Mouse (Mus musculus) lung, embryonic 15.5 days (tissue): ENCODE results near the gene Tmub1. TPM values are rescaled to one million over a fixed set of nuclear protein-coding genes. Genes with fewer than 3 reads are reported as not detected.

Experiments used
- ATAC-seq: fragments of 200-750 bp; cut with Nextera tagmentation; 2 replicates; pipeline ENCODE4 v1.8.0; 2017; ENCODE audit warnings: moderate number of reproducible peaks, borderline replicate concordance; ENCODE audit not compliant: low FRiP score, low TSS enrichment; ENCODE audit errors: extremely low read depth
- H3K27ac ChIP-seq: fragments of 300-500 bp; sonication (generic); 2 replicates; pipeline ENCODE4 v1.5.1; 2015; ENCODE audit warnings: moderate library complexity, mild to moderate bottlenecking, inconsistent platforms
- H3K27me3 ChIP-seq: fragments of 300-500 bp; sonication (generic); 2 replicates; pipeline ENCODE4 v1.6.1; 2015; ENCODE audit warnings: inconsistent platforms
- H3K36me3 ChIP-seq: fragments of 300-500 bp; sonication (generic); 2 replicates; pipeline ENCODE4 v1.6.1; 2015; ENCODE audit warnings: inconsistent platforms
- H3K4me1 ChIP-seq: fragments of 300-500 bp; sonication (generic); 2 replicates; pipeline ENCODE4 v1.6.1; 2015; ENCODE audit warnings: inconsistent platforms
- H3K4me2 ChIP-seq: fragments of 300-500 bp; sonication (generic); 2 replicates; pipeline ENCODE4 v1.6.1; 2015; ENCODE audit warnings: inconsistent platforms, mild to moderate bottlenecking, moderate library complexity
- H3K4me3 ChIP-seq: fragments of 300-500 bp; sonication (generic); 2 replicates; pipeline ENCODE4 v1.5.1; 2015; ENCODE audit warnings: mild to moderate bottlenecking, inconsistent platforms
- H3K9ac ChIP-seq: fragments of 300-500 bp; sonication (generic); 2 replicates; pipeline ENCODE4 v1.6.1; 2015; ENCODE audit warnings: inconsistent platforms
- H3K9me3 ChIP-seq: fragments of 300-500 bp; sonication (generic); 2 replicates; pipeline ENCODE4 v1.6.1; 2016; ENCODE audit warnings: inconsistent platforms
- WGBS: fragments of 180-500 bp; shearing (Covaris S2); methylation state at CpG from one replicate; pipeline ENCODE4 v1.1.7; 2015; 5-methylcytosine and 5-hydroxymethylcytosine counted together
- polyA plus RNA-seq: library from polyadenylated mRNA; unstranded; fragments of >200 nt; fragmentation: Nextera tagmentation; extraction: Ambion mirVana; gene quantifications from 2 replicates; pipeline ENCODE4 v1.2.1, GENCODE M21; 2015

Tmub1 gene
- polyA plus RNA-seq, 1 experiment from 2014 or later: 18.7 TPM

GRCm38 (mm10) chr5:24417587-24417986 lies 30.1 kb downstream of the Tmub1 start:
- Histone ChIP-seq H3K4me1 (peaks cover 9% of the 10 kb centered on the region), H3K4me2 (no peak overlapping the region), H3K9ac (no peak overlapping the region), H3K36me3 (peaks cover 13% of the 10 kb centered on the region), H3K27ac (no peak overlapping the region), H3K27me3 (no peaks in the 10 kb centered on the region), H3K9me3 (no peaks in the 10 kb centered on the region), H3K4me3 (no peak overlapping the region)
- 84% methylated on average over 10 of the region's 10 CpGs for WGBS
- no peak for ATAC-seq

DNA sequence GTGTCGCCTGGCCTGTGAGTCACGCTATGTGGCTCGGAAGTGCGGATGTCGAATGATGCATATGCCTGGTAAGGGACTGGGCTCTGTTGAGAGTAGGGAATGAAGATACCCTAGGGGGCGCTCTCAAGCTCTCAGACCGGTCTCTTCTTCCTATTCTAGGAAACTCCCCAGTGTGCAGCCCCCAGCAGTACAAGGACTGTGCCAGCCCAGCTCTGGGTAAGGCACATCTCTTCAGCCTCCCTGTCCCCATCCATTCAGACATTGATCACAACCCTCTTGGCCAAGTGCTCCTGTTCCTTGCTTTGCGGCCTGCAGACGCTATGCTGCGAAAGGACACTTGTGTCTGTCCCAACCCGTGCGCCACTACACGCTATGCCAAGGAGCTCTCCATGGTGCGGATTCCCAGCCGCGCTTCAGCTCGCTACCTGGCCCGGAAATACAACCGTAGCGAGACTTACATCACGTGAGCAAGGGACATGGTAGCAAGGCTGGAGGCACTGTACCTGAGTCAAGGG lies 31.4 kb downstream of the Tmub1 start:
- Histone ChIP-seq H3K4me2 (no peak overlapping the region; the same call in 1 of the 2 replicates), H3K9ac (no peak overlapping the region)
- peak; percentile 73 for ATAC-seq

GRCm38 (mm10) chr5:24413938-24414337 lies 33.7 kb downstream of the Tmub1 start:
- H3K9ac ChIP-seq: no peak overlapping the region
- H3K36me3 ChIP-seq: peaks cover 1% of the 10 kb centered on the region; the same call in 1 of the 2 replicates
- H3K4me3 ChIP-seq: no peak overlapping the region
- no peak for ATAC-seq
- no peak overlapping the region for H3K4me2 ChIP-seq
- peaks cover 4% of the 10 kb centered on the region; the same call in 1 of the 2 replicates for H3K4me1 ChIP-seq
- H3K27me3 ChIP-seq: no peaks in the 10 kb centered on the region
- no peaks in the 10 kb centered on the region for H3K9me3 ChIP-seq
- H3K27ac ChIP-seq: no peak overlapping the region
- 71% methylated on average over 13 of the region's 13 CpGs for WGBS

More for the DNA sequence above, 31.4 kb downstream of the Tmub1 start:
- WGBS: 1% methylated on average over 21 of the region's 21 CpGs
- Histone ChIP-seq H3K27ac (no peak overlapping the region), H3K9me3 (no peaks in the 10 kb centered on the region), H3K36me3 (peaks cover 13% of the 10 kb centered on the region), H3K4me3 (no peak overlapping the region), H3K27me3 (no peaks in the 10 kb centered on the region), H3K4me1 (peaks cover 4% of the 10 kb centered on the region; the same call in 1 of the 2 replicates)

DNA sequence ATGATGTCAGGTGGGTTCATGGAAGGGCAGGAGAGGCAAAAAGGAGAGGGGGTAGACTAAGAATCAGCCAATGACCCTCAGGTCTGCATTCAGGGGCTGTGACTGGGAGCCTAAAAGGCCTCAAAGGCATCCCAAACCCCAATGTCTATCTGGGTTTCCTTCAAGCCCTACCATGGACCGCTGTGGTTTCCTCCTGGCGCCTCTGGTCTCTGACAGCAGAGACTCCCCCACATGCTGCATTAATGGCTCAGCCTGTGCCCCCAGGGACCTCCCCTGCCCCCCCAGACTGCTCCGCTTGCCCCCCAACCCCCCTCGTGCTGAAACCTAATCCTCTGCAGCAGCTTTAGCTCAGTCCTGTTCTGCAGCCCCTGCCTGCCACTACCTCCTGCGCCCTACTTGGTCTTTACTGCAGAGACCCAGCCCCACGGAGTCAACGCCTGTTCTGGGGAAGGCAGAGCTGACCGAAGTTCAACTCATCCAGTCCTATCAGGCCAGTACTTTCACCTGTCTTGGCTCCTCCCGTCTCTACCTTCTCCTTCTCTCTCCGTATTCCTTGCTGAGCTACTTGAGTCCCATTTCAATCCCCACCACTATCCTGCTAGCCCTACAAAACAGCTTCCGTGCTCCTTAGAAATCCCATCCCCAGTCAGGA lies 34.5 kb downstream of the Tmub1 start, which contains the start of gene Asic3:
TSS of gene Asic3 (plus strand) at position 351 of the 652 bp plus-strand sequence.
- Histone ChIP-seq H3K4me1 (peaks cover 4% of the 10 kb centered on the region; the same call in 1 of the 2 replicates), H3K4me3 (no peak within 1 kb of the TSS), H3K27me3 (no peaks in the 10 kb centered on the region), H3K4me2 (no peak within 1 kb of the TSS), H3K9ac (no peak within 1 kb of the TSS), H3K36me3 (no peaks in the 10 kb centered on the region), H3K9me3 (no peaks in the 10 kb centered on the region), H3K27ac (no peak within 1 kb of the TSS)
- ATAC-seq: no peak
- WGBS: 32% methylated on average over 11 of the region's 11 CpGs

DNA sequence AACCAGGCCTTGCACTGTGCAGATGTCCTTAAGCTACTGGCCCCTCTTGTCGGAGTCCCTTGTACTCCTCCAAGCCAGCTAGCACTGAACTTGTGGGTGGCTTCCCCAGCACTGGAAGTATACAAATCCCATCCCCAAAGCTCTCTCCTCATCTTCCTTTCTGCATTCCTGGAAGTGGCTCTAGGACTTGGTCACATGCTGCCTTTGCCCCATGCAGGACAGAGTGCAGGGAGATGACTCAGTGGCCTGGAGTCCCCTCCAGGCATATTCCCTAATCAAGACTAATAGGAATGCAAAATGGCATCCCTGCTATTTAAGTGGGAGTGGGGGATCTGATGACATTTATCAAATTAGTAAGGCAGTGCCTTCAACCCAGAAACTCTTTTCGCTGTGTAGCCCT lies 35.6 kb downstream of the Tmub1 start:
- no peaks in the 10 kb centered on the region for H3K27me3 ChIP-seq
- H3K36me3 ChIP-seq: no peaks in the 10 kb centered on the region
- H3K4me1 ChIP-seq: peaks cover 4% of the 10 kb centered on the region; the same call in 1 of the 2 replicates
- H3K4me2 ChIP-seq: no peak overlapping the region
- no peak overlapping the region for H3K27ac ChIP-seq
- 85% methylated on average over 2 of the region's 2 CpGs for WGBS
- no peak overlapping the region for H3K9ac ChIP-seq
- no peaks in the 10 kb centered on the region for H3K9me3 ChIP-seq
- H3K4me3 ChIP-seq: no peak overlapping the region
- ATAC-seq: no peak

- no peak overlapping the region for H3K4me2 ChIP-seq
- H3K27me3 ChIP-seq: no peaks in the 10 kb centered on the region
- H3K27ac ChIP-seq: no peak overlapping the region
- H3K9me3 ChIP-seq: no peaks in the 10 kb centered on the region
- H3K4me1 ChIP-seq: no peaks in the 10 kb centered on the region
- H3K4me3 ChIP-seq: no peak overlapping the region
- H3K36me3 ChIP-seq: no peaks in the 10 kb centered on the region
- WGBS: 71% methylated on average over 2 of the region's 2 CpGs
- H3K9ac ChIP-seq: no peak overlapping the region
- ATAC-seq: no peak
Observed at GRCm38 (mm10) chr5:24409466-24409865, 38.2 kb downstream of the Tmub1 start.

GRCm38 (mm10) chr5:24408651-24409050 lies 39.0 kb downstream of the Tmub1 start:
- no peak overlapping the region for H3K4me2 ChIP-seq
- no peak overlapping the region for H3K27ac ChIP-seq
- WGBS: 83% methylated on average over 13 of the region's 13 CpGs
- H3K36me3 ChIP-seq: no peaks in the 10 kb centered on the region
- no peak for ATAC-seq
- no peak overlapping the region for H3K9ac ChIP-seq
- H3K9me3 ChIP-seq: no peaks in the 10 kb centered on the region
- H3K4me1 ChIP-seq: no peaks in the 10 kb centered on the region
- H3K27me3 ChIP-seq: no peaks in the 10 kb centered on the region
- H3K4me3 ChIP-seq: no peak overlapping the region

DNA sequence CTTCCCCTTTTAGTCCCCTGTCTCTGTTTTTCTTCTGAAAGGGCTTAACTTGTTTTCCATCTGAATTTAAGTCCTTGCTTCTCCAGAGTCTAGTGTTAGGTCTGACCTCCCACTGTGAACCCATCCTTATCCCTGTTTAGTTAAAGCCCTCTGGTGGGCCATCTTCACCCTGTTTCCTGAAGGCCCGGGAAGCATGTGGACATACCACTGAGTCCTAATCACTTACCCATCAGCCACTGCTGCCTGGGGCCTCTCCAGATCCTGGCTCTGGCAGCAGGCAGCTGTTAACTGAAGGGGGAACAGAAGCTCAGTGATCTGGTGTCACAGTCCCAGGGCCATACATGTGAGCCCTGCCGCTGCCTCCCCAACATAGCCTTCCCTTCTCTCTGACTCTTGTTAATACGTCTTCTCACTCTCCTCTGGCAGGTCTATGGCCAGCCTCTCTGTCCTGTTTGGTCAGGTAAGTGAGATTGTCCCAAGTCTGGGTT lies 42.2 kb downstream of the Tmub1 start:
- WGBS: 50% methylated on average over 3 of the region's 3 CpGs

GRCm38 (mm10) chr5:24404594-24405360 lies 42.9 kb downstream of the Tmub1 start:
- Histone ChIP-seq H3K4me2 (no peak overlapping the region), H3K27ac (no peak overlapping the region), H3K9me3 (no peaks in the 10 kb centered on the region), H3K4me3 (no peak overlapping the region), H3K4me1 (no peaks in the 10 kb centered on the region), H3K9ac (no peak overlapping the region), H3K27me3 (no peaks in the 10 kb centered on the region), H3K36me3 (peaks cover 17% of the 10 kb centered on the region; the same call in 1 of the 2 replicates)
- 84% methylated on average over 6 of the region's 6 CpGs for WGBS
- no peak for ATAC-seq

More for the DNA sequence above, 42.2 kb downstream of the Tmub1 start:
- Histone ChIP-seq H3K27ac (no peak overlapping the region), H3K4me2 (no peak overlapping the region), H3K27me3 (no peaks in the 10 kb centered on the region), H3K4me1 (no peaks in the 10 kb centered on the region), H3K36me3 (peaks cover 16% of the 10 kb centered on the region; the same call in 1 of the 2 replicates), H3K9me3 (no peaks in the 10 kb centered on the region), H3K4me3 (no peak overlapping the region), H3K9ac (no peak overlapping the region)
- ATAC-seq: no peak

GRCm38 (mm10) chr5:24401969-24402368 lies 45.7 kb downstream of the Tmub1 start:
- no peaks in the 10 kb centered on the region for H3K27me3 ChIP-seq
- no peak overlapping the region for H3K4me2 ChIP-seq
- no peaks in the 10 kb centered on the region for H3K9me3 ChIP-seq
- ATAC-seq: no peak
- no peak overlapping the region for H3K4me3 ChIP-seq
- peaks cover 17% of the 10 kb centered on the region; the same call in 1 of the 2 replicates for H3K36me3 ChIP-seq
- no peaks in the 10 kb centered on the region for H3K4me1 ChIP-seq
- 63% methylated on average over 9 of the region's 9 CpGs for WGBS
- H3K9ac ChIP-seq: no peak overlapping the region
- H3K27ac ChIP-seq: no peak overlapping the region

- 87% methylated on average over 5 of the region's 5 CpGs for WGBS
- Histone ChIP-seq H3K27ac (no peak overlapping the region), H3K9ac (no peak overlapping the region), H3K4me3 (no peak overlapping the region), H3K36me3 (peaks cover 17% of the 10 kb centered on the region; the same call in 1 of the 2 replicates), H3K27me3 (no peaks in the 10 kb centered on the region), H3K4me2 (no peak overlapping the region), H3K9me3 (no peaks in the 10 kb centered on the region), H3K4me1 (no peaks in the 10 kb centered on the region)
- ATAC-seq: no peak
Observed at GRCm38 (mm10) chr5:24400911-24401605, 46.6 kb downstream of the Tmub1 start.
